Mouse (Mus musculus): ENCODE data around the gene Slc25a31. TPM values are rescaled to one million over a fixed set of nuclear protein-coding genes. Genes with fewer than 3 reads are reported as not detected.

Slc25a31 gene
- total and polyA plus RNA-seq, 2 experiments = 0.07 TPM; not detected in 1

DNA sequence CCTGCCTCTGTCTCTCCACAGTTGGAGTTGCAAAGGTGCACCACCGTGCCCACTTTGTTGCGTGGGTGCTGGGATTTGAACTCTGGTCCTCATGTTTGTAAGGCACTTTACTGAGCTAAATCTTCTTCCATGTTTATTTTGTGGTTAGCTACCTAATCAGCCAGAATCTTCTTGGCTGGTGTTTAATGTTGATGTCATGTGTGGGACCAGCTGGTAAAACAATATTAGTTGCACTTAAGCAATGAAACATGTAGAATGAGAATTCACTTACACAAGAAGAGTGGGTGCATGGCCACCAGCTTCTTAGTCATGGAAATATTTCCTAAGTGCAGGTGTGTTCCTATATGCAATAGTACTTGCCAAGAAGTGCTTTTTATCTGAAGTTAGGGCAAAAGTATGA lies 13.5 kb upstream of the Slc25a31 start:
- no peak overlapping the region for H3K9ac ChIP-seq (ENCODE audit: low read depth, low read length)
- 98% methylated on average over 2 of the region's 2 CpGs for WGBS
- no peaks in the 10 kb centered on the region for H3K36me3 ChIP-seq (ENCODE audit: control insufficient read depth, insufficient read depth, low read length)
- H3K79me2 ChIP-seq (ENCODE audit: control insufficient read depth, insufficient read depth, low read length) = no peaks in the 10 kb centered on the region
- no peak overlapping the region for H3K27ac ChIP-seq (replicated peaks; ENCODE audit: insufficient read depth, low read depth, low read length)
- H3K27me3 ChIP-seq (ENCODE audit: control insufficient read depth, insufficient read depth, low read length) = no peaks in the 10 kb centered on the region
- H3K4me3 ChIP-seq (ENCODE audit: insufficient read depth, low read depth, low read length) = no peak overlapping the region
- DNase-seq (ENCODE audit: extremely low read depth, low read depth, low spot score) = no peak
- H3K4me1 ChIP-seq (ENCODE audit: control insufficient read depth, insufficient read depth, low read length) = no peaks in the 10 kb centered on the region
- no peak for TF ChIP-seq CTCF (IDR thresholded peaks at IDR 0.05; ENCODE audit: low read depth, low read length)
- TF ChIP-seq POLR2A (IDR thresholded peaks at IDR 0.05; ENCODE audit: extremely low read depth, insufficient read depth, low read length) = no peak

DNA sequence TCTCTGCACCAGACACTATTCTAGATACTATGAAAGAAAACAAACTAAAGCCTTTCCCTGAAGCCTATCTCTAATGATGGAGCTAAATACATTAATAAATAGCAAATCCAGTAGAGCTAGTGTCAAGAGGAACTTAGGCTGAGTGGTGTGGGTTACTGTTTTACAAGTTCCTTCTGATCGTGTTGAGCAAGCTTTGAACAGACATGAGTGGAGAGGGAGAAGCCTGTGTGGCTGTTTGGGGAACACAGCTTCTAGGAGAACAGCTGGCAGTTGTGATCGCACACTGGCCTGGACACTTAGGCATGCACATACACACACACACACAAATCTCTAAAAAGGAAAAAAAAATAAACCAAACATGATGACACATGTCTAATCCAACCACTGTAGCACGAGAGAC lies 9.8 kb upstream of the Slc25a31 start:
- no peak overlapping the region for H3K9ac ChIP-seq (ENCODE audit: low read depth, low read length)
- H3K4me3 ChIP-seq (ENCODE audit: insufficient read depth, low read depth, low read length) = no peak overlapping the region
- H3K27ac ChIP-seq (replicated peaks; ENCODE audit: insufficient read depth, low read depth, low read length) = no peak overlapping the region
- peak; percentile 15 for DNase-seq (ENCODE audit: extremely low read depth, low read depth, low spot score)
- no peaks in the 10 kb centered on the region for H3K4me1 ChIP-seq (ENCODE audit: control insufficient read depth, insufficient read depth, low read length)
- H3K79me2 ChIP-seq (ENCODE audit: control insufficient read depth, insufficient read depth, low read length) = no peaks in the 10 kb centered on the region
- H3K27me3 ChIP-seq (ENCODE audit: control insufficient read depth, insufficient read depth, low read length) = no peaks in the 10 kb centered on the region
- no peak for TF ChIP-seq POLR2A (IDR thresholded peaks at IDR 0.05; ENCODE audit: extremely low read depth, insufficient read depth, low read length)
- no peak for TF ChIP-seq CTCF (IDR thresholded peaks at IDR 0.05; ENCODE audit: low read depth, low read length)
- 79% methylated on average over 3 of the region's 3 CpGs for WGBS
- H3K36me3 ChIP-seq (ENCODE audit: control insufficient read depth, insufficient read depth, low read length) = no peaks in the 10 kb centered on the region

DNA sequence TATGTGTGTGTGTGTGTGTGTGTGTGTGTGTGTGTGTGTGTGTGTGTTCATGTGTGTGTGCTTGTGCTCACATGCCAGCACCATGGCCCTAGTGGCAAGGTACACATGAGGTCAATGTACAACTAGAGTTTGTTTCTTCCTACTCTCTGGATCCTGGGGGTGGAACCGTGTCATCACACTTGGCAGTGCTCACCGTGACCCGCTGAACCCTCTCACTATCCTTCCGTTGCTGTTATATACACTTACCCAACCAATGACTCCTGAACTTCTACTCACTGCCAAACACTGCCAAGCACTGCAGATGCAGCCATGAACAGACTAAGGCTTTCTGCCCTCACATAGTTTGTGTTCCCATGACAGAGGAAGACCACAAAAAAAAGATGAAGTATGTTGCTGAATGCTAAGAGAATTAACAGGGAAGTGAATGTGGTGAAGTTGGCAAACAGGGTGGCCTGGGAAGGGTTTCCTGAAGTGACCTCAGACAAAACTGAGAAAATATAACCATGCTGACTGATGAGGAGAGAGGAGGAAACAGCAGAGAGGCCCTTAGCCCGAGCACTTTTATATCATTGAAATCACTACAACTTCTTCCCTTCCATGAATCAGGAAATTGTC lies 3.7 kb upstream of the Slc25a31 start:
- H3K79me2 ChIP-seq (ENCODE audit: control insufficient read depth, insufficient read depth, low read length) = no peaks in the 10 kb centered on the region
- H3K4me3 ChIP-seq (ENCODE audit: insufficient read depth, low read depth, low read length) = no peak overlapping the region
- no peak overlapping the region for H3K9ac ChIP-seq (ENCODE audit: low read depth, low read length)
- TF ChIP-seq POLR2A (IDR thresholded peaks at IDR 0.05; ENCODE audit: extremely low read depth, insufficient read depth, low read length) (no peak), CTCF (IDR thresholded peaks at IDR 0.05; ENCODE audit: low read depth, low read length) (no peak)
- H3K4me1 ChIP-seq (ENCODE audit: control insufficient read depth, insufficient read depth, low read length) = peaks cover 7% of the 10 kb centered on the region
- H3K36me3 ChIP-seq (ENCODE audit: control insufficient read depth, insufficient read depth, low read length) = no peaks in the 10 kb centered on the region
- 2% methylated on average over 5 of the region's 5 CpGs for WGBS
- H3K27me3 ChIP-seq (ENCODE audit: control insufficient read depth, insufficient read depth, low read length) = no peaks in the 10 kb centered on the region
- DNase-seq (ENCODE audit: extremely low read depth, low read depth, low spot score) = peak; percentile 97
- peak overlapping the region; percentile 4; the same call in 1 of the 2 replicates for H3K27ac ChIP-seq (replicated peaks; ENCODE audit: insufficient read depth, low read depth, low read length)

DNA sequence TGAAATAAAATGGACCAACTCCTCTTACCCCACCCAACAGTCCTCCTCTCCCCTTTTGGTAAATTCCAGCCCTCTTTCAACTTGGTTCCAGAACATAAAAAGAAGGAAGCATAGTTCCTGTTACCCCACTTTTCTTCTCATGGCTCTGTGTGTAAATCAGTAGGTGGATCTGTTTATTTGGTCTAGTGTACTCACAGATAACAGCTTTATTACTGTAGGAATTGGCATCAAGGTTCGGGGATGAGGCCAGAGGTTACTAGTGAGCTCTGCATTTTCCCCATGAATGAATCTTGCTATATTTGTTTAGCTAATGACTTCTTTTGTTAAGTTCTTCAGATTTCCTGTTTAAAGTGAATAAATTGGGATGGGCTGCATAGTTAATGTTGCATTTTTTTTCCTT lies 7.4 kb downstream of the Slc25a31 start:
- Histone ChIP-seq H3K4me1 (ENCODE audit: control insufficient read depth, insufficient read depth, low read length) (no peaks in the 10 kb centered on the region), H3K79me2 (ENCODE audit: control insufficient read depth, insufficient read depth, low read length) (no peaks in the 10 kb centered on the region), H3K27ac (replicated peaks; ENCODE audit: insufficient read depth, low read depth, low read length) (no peak overlapping the region), H3K9ac (ENCODE audit: low read depth, low read length) (no peak overlapping the region), H3K36me3 (ENCODE audit: control insufficient read depth, insufficient read depth, low read length) (no peaks in the 10 kb centered on the region), H3K27me3 (ENCODE audit: control insufficient read depth, insufficient read depth, low read length) (no peaks in the 10 kb centered on the region), H3K4me3 (ENCODE audit: insufficient read depth, low read depth, low read length) (no peak overlapping the region)
- TF ChIP-seq CTCF (IDR thresholded peaks at IDR 0.05; ENCODE audit: low read depth, low read length) (no peak), POLR2A (IDR thresholded peaks at IDR 0.05; ENCODE audit: extremely low read depth, insufficient read depth, low read length) (no peak)
- DNase-seq (ENCODE audit: extremely low read depth, low read depth, low spot score) = peak; percentile 24
- 10% methylated on average over 1 of the region's 1 CpGs for WGBS

DNA sequence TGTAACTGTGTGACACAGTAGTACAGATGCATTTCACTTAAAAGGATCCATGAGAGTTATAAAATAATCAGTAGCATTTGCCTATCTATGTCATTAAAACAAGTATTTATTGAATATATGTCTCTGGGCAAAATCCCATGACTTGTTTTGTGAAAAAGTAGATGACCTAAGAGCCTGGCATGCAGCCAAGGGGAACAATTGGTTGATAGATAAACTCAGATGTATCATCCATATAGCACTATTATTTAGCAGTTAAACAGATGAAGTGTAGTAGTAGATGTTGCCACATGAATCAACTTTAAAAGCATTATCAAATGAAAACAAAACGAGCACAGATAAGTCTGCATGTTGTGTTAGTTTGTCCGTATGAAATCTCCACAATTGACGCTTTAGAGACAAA lies 10.4 kb downstream of the Slc25a31 start:
- Histone ChIP-seq H3K4me3 (ENCODE audit: insufficient read depth, low read depth, low read length) (no peak overlapping the region), H3K4me1 (ENCODE audit: control insufficient read depth, insufficient read depth, low read length) (no peaks in the 10 kb centered on the region), H3K27ac (replicated peaks; ENCODE audit: insufficient read depth, low read depth, low read length) (no peak overlapping the region), H3K36me3 (ENCODE audit: control insufficient read depth, insufficient read depth, low read length) (no peaks in the 10 kb centered on the region), H3K27me3 (ENCODE audit: control insufficient read depth, insufficient read depth, low read length) (no peaks in the 10 kb centered on the region), H3K9ac (ENCODE audit: low read depth, low read length) (no peak overlapping the region), H3K79me2 (ENCODE audit: control insufficient read depth, insufficient read depth, low read length) (no peaks in the 10 kb centered on the region)
- 75% methylated on average over 3 of the region's 3 CpGs for WGBS
- DNase-seq (ENCODE audit: extremely low read depth, low read depth, low spot score) = no peak
- no peak for TF ChIP-seq POLR2A (IDR thresholded peaks at IDR 0.05; ENCODE audit: extremely low read depth, insufficient read depth, low read length)
- TF ChIP-seq CTCF (IDR thresholded peaks at IDR 0.05; ENCODE audit: low read depth, low read length) = no peak

DNA sequence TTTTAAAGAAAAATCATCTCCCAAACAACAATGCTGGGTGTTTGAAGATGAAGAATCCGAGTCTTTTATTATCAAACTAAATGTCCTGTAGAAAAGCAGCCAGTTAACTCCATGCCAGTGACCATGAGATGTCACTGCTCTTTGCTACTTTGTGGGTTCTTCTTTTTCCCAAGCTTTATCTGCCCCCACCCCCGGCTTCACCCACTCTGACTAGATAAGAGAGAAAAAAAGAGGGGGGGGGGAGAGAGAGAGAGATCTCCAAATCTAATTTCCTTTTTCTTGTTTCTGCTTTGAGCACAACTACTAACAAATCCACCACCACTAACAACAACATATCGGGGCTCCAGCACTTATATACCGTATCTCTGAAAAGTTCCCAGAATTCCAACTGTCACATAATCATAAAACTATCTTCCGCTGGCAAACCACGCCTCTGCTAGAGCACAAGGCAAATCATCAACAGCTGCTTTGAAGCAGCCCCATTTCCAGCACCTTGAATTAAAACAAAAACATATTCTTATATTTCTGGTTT lies 29.8 kb downstream of the Slc25a31 start:
- Histone ChIP-seq H3K27me3 (ENCODE audit: control insufficient read depth, insufficient read depth, low read length) (no peaks in the 10 kb centered on the region), H3K4me3 (ENCODE audit: insufficient read depth, low read depth, low read length) (no peak overlapping the region), H3K27ac (replicated peaks; ENCODE audit: insufficient read depth, low read depth, low read length) (no peak overlapping the region), H3K4me1 (ENCODE audit: control insufficient read depth, insufficient read depth, low read length) (no peaks in the 10 kb centered on the region), H3K79me2 (ENCODE audit: control insufficient read depth, insufficient read depth, low read length) (no peaks in the 10 kb centered on the region), H3K36me3 (ENCODE audit: control insufficient read depth, insufficient read depth, low read length) (no peaks in the 10 kb centered on the region), H3K9ac (ENCODE audit: low read depth, low read length) (no peak overlapping the region)
- DNase-seq (ENCODE audit: extremely low read depth, low read depth, low spot score) = no peak
- no peak for TF ChIP-seq POLR2A (IDR thresholded peaks at IDR 0.05; ENCODE audit: extremely low read depth, insufficient read depth, low read length)
- TF ChIP-seq CTCF (IDR thresholded peaks at IDR 0.05; ENCODE audit: low read depth, low read length) = no peak
- 77% methylated on average over 6 of the region's 6 CpGs for WGBS
